Mouse (Mus musculus) E14TG2a.4 (cell line): Measurements from ENCODE around the gene Prkci.

Experiments used
- H3K27me3 ChIP-seq: 2 replicates; pipeline ENCODE4 v1.6.1; 2014; ENCODE audit warnings: low read length, control low read depth; ENCODE audit not compliant: insufficient read depth
- H3K36me3 ChIP-seq: 2 replicates; pipeline ENCODE4 v1.6.1; 2014; ENCODE audit warnings: low read length, control low read depth; ENCODE audit not compliant: insufficient read depth
- H3K4me1 ChIP-seq: replicated peaks from 2 replicates; pipeline ENCODE4 v1.6.1; 2014; ENCODE audit warnings: low read depth, low read length, control low read depth
- H3K4me3 ChIP-seq: replicated peaks from 2 replicates; pipeline ENCODE4 v1.5.1; 2014; ENCODE audit warnings: mild to moderate bottlenecking, low read length
- H3K9me3 ChIP-seq: 2 replicates; pipeline ENCODE4 v1.6.1; 2014; ENCODE audit warnings: low read length, control low read depth
- CTCF ChIP-seq: conservative IDR thresholded peaks from 2 replicates; pipeline ENCODE4 v1.5.1; 2014; ENCODE audit warnings: low read length
- NANOG ChIP-seq: IDR thresholded peaks from 2 replicates; pipeline ENCODE4 v1.6.1; 2014; ENCODE audit warnings: borderline replicate concordance, low read length, mixed read lengths
- POU5F1 ChIP-seq: IDR thresholded peaks from 2 replicates; pipeline ENCODE4 v1.6.1; 2014; ENCODE audit warnings: low read length, borderline replicate concordance

The Prkci gene

DNA sequence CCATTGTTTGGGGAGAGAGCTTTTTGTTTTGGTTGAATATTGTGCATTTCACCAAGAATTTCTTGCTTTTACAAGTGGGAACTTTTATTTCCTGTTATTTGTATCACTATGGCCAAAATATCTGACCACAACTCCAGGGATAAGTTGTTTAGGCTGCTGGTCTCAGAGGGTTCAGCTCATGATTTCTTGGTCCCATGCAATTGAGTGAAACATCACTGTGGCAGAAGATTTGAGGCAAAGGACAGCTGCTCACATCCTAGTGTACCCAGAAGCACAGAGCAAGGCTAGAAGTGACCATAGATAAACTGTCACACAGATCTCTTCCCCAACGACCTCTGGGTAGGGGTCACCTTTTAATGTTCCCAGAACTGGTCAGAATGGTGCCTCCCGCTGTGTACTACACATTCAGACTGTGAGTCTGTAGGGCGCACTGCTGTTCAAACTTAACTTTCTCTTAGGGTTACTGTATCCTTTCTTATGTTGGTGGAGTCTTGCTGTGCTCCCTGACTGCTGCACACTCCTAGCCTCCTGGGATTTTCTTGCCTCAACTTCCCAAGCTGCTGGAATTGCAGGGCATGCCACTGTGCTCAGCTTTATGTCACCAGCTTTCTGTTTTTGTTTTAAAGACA is 5.6 kb downstream of the Prkci start:
- H3K4me1 ChIP-seq: peaks cover 98% of the 10 kb centered on the region
- H3K27me3 ChIP-seq: no peaks in the 10 kb centered on the region
- no peaks in the 10 kb centered on the region for H3K9me3 ChIP-seq
- H3K36me3 ChIP-seq: peaks cover 14% of the 10 kb centered on the region; the same call in 1 of the 2 replicates
- no peak for TF ChIP-seq CTCF
- peak; percentile 97 for TF ChIP-seq NANOG
- peak; percentile 50; the same call in 1 of the 2 replicates for TF ChIP-seq POU5F1
- no peak overlapping the region for H3K4me3 ChIP-seq

DNA sequence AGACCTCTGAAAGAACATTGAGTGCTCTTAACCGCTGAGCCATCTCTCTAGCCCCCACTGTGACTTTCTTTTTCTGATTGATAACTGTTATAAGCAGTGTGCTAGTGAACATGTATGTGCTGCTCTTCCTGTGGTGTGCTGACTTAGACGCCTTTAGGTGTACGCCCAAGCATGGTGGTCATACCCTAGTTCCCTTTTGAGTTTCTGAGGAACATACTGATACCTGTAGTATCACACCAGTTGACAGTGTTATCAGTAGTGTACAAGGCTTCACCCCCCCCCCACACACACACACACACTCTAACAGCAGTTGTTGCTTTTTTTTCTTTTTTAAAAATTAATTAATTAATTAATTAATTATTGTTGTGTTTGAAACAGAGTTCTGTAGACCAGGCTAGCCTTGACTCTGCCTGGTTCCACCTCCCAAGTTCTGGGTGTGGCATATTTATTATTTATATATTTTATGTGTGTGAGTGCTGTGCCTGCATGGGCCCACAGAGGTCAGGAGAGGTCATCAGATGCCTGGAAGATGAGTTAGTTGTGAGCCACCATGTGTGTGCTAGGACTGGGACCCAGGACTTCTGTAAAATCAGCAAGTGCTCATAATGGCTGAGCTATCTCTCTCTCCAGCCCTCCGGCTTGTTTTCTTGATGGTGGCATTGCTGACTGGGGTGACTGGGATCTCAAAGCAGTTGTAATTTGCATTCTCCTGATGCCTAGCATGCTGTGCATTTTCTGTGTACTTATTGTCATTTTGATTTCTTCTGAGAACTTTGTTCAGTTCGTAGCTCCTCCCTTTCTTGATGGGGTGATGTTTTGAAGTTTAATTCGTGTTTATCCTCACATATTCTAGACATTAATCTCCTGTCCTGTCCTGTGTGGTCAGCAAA is 9.0 kb downstream of the Prkci start:
- no peaks in the 10 kb centered on the region for H3K27me3 ChIP-seq
- no peaks in the 10 kb centered on the region for H3K36me3 ChIP-seq
- peak overlapping the region; percentile 41 for H3K4me3 ChIP-seq
- H3K4me1 ChIP-seq: peaks cover 95% of the 10 kb centered on the region
- TF ChIP-seq NANOG (peak; percentile 90), CTCF (no peak; the same call in 1 of the 2 replicates)
- no peaks in the 10 kb centered on the region for H3K9me3 ChIP-seq

DNA sequence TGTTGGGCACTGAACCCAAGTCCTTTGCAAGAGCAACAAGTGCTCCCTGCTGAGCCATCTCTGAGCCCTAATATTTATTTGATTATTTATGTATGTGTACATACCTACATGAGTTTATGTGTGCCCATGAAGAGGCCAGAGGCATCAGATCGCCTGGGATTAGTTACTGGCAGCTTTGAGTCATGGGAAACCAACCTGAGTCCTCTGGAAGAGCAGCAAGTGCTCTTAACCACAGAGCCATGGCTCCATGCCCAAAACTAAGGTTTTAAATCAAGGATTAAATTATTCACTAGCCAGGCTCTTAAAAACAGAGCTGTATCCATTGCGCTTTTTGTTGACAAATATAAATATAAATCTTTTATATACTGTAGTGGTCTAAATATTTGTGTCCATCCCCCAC is 18.8 kb downstream of the Prkci start:
- Histone ChIP-seq H3K36me3 (peaks cover 12% of the 10 kb centered on the region; the same call in 1 of the 2 replicates), H3K4me1 (peaks cover 95% of the 10 kb centered on the region), H3K9me3 (no peaks in the 10 kb centered on the region), H3K27me3 (no peaks in the 10 kb centered on the region), H3K4me3 (peak overlapping the region; percentile 75)
- TF ChIP-seq CTCF (no peak), POU5F1 (no peak), NANOG (no peak)

DNA sequence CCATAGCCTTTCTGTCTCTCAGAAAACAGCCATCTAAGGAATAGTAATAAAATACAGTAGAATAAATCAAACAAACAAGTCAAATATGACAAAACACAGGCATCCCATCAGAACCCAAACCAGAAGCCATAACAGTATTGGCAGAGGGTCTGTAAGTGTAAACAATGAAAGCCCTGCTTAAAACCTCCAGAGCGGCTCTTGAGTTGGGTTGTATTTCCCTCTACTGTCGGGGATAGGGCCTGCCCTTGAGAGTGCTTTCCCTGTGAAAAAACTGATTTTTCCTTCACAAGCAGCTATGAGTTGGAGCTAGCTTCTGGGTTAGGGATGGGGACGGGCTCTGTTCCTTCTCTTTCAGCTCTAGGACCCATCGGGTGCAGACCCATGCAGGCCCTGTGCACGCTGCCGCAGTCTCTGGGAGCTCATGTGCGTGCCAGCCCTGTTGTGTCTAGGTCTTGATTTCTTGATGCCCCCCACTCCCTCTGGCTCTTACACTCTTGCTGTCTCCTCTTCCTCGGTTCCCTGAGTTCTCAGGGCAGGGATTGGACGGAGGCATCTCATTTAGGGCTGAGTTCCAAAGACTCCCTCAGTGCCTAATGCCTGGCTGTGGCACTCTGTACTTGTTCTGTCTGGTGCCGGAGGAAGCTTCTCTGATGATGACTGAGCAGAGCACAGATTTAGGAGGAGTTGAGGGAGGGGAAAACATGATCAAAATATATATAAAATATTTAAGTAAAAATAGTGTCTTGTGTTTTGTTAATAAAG is 20.3 kb downstream of the Prkci start:
- Histone ChIP-seq H3K4me3 (peak overlapping the region; percentile 75), H3K27me3 (no peaks in the 10 kb centered on the region), H3K9me3 (no peaks in the 10 kb centered on the region), H3K4me1 (peaks cover 95% of the 10 kb centered on the region), H3K36me3 (peaks cover 22% of the 10 kb centered on the region)
- TF ChIP-seq POU5F1: no peak
- no peak for TF ChIP-seq CTCF
- TF ChIP-seq NANOG: no peak

DNA sequence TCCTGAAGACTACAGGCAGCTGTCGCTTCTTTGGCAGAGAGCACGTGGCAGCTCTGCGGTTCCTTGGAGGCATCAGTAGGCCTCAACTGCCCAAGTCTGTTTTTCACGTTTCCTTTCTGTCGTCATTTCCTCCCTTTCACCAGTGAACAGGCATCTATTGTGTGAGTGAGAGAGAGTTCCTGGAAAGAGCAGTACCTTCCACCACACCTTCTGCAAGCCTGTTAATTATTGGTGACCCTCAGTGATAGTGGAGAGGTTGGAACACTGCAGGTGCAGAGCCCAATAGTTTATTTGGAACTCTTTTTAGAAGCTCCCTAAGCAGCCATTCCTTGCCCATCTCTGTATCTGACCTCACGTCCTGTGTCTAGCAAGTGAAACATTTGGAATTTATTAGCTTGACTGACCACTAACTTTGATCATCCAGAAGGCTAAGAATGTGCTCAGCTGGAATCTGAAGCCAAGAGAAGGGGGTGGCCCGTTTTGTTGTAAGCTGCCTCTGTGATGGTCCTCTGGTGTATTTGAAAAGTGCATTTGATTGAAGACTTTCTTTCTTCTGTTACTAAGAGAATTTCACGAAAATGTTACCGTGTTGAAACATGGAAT is 21.1 kb downstream of the Prkci start:
- H3K9me3 ChIP-seq: no peaks in the 10 kb centered on the region
- no peaks in the 10 kb centered on the region for H3K27me3 ChIP-seq
- H3K36me3 ChIP-seq: peaks cover 25% of the 10 kb centered on the region
- TF ChIP-seq CTCF (no peak), NANOG (no peak), POU5F1 (no peak)
- H3K4me3 ChIP-seq: peak overlapping the region; percentile 75
- peaks cover 94% of the 10 kb centered on the region for H3K4me1 ChIP-seq

DNA sequence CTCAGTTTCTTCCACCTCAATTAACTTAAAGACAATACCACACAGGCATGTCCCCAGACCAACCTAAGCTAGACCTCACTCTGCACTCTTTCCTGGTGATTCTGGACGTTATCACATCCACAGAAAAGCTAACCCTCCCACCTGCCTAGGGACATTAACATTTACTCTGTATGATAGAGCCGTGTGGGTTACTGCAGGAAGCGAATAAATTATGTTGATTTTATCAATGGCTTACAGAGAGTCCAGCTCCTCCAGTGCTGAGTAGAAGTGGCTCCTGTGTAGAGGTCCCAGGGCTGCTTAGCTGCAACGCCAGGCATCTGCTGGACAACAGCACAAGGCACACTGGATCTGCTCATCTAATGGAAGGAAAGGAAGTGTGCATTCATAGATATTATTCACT is 22.1 kb downstream of the Prkci start:
- TF ChIP-seq CTCF (no peak), POU5F1 (peak; percentile 84), NANOG (no peak; the same call in 1 of the 2 replicates)
- Histone ChIP-seq H3K36me3 (peaks cover 32% of the 10 kb centered on the region), H3K27me3 (no peaks in the 10 kb centered on the region), H3K4me1 (peaks cover 92% of the 10 kb centered on the region), H3K9me3 (no peaks in the 10 kb centered on the region), H3K4me3 (peak overlapping the region; percentile 75)

DNA sequence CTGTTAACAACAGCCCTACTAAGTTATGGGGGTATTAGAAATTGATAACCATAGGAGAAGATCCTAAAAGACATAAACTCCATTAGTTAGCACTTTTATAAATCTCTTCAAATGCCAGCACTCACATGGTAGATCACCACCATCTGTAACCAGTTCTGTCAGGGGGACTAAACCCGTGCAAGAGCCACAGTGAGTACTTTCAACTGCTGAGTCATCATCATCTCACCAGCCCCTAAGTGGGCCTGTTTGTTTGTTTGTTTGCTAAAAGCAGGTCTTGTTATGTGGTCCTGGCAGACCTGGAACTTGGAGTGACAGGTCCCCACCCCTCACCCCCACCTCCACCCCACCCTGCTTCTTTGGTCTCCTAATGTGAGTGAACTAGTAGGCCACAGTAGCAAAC is 23.7 kb downstream of the Prkci start:
- TF ChIP-seq CTCF (no peak), POU5F1 (no peak), NANOG (no peak)
- Histone ChIP-seq H3K4me3 (0 out of 2 replicates have a peak overlapping the region, but pooled peaks have one; percentile 7), H3K4me1 (peaks cover 88% of the 10 kb centered on the region), H3K36me3 (peaks cover 48% of the 10 kb centered on the region), H3K9me3 (no peaks in the 10 kb centered on the region), H3K27me3 (no peaks in the 10 kb centered on the region)
